Mouse (Mus musculus) lung, postnatal 10 days (tissue): ENCODE data around the gene Grin3a.

Experiments used
- DNase-seq: peaks from one replicate; pipeline ENCODE4 v3.0.0; 2021

The Grin3a gene

GRCm38 (mm10) chr4:49845612-49845985, at the start of gene Grin3a:
Gene Grin3a, minus strand, starts transcription at chr4:49845744.
- DNase-seq, result peak; percentile 23

- peak; percentile 9 for DNase-seq
Observed at GRCm38 (mm10) chr4:49891835-49892301, 46.3 kb upstream of the Grin3a start.

- DNase-seq, result no peak
Observed at GRCm38 (mm10) chr4:49877084-49877483, 31.5 kb upstream of the Grin3a start.

- no peak for DNase-seq
Observed at GRCm38 (mm10) chr4:49860611-49861010, 15.1 kb upstream of the Grin3a start.

GRCm38 (mm10) chr4:49844828-49845611, 524 bp downstream of the Grin3a start:
- DNase-seq, result no peak

GRCm38 (mm10) chr4:49844274-49844827, 1.2 kb downstream of the Grin3a start:
- DNase-seq, result no peak

GRCm38 (mm10) chr4:49843787-49844186, 1.8 kb downstream of the Grin3a start:
- DNase-seq, result no peak

- DNase-seq, result no peak
Observed at GRCm38 (mm10) chr4:49832035-49832434, 13.5 kb downstream of the Grin3a start.

- DNase-seq, result no peak
Observed at GRCm38 (mm10) chr4:49813852-49814251, 31.7 kb downstream of the Grin3a start.

- no peak for DNase-seq
Observed at GRCm38 (mm10) chr4:49806791-49807190, 38.8 kb downstream of the Grin3a start.

- no peak for DNase-seq
Observed at GRCm38 (mm10) chr4:49799338-49799737, 46.2 kb downstream of the Grin3a start.

- DNase-seq, result no peak
Observed at GRCm38 (mm10) chr4:49788971-49789370, 56.6 kb downstream of the Grin3a start.

GRCm38 (mm10) chr4:49742847-49743246, 102.7 kb downstream of the Grin3a start:
- DNase-seq, result no peak

- no peak for DNase-seq
Observed at GRCm38 (mm10) chr4:49741942-49742341, 103.6 kb downstream of the Grin3a start.

- no peak for DNase-seq
Observed at GRCm38 (mm10) chr4:49740796-49741766, 104.5 kb downstream of the Grin3a start.

- no peak for DNase-seq
Observed at GRCm38 (mm10) chr4:49739561-49739960, 106.0 kb downstream of the Grin3a start.

GRCm38 (mm10) chr4:49729326-49729725, 116.2 kb downstream of the Grin3a start:
- no peak for DNase-seq

- DNase-seq, result no peak
Observed at GRCm38 (mm10) chr4:49723908-49724307, 121.6 kb downstream of the Grin3a start.

GRCm38 (mm10) chr4:49691405-49692194, 153.9 kb downstream of the Grin3a start:
- no peak for DNase-seq

GRCm38 (mm10) chr4:49688594-49689288, 156.8 kb downstream of the Grin3a start:
- peak; percentile 51 for DNase-seq

- no peak for DNase-seq
Observed at GRCm38 (mm10) chr4:49681812-49682211, 163.7 kb downstream of the Grin3a start, which contains the start of gene Ppp3r2. Gene Ppp3r2, minus strand, starts transcription at chr4:49682024.
